Mouse (Mus musculus) adrenal gland (tissue): ENCODE measurements around the gene Qsox1.

Experiments used
- intact Hi-C: fragments of 180-260 bp; cut with DNase I; formaldehyde crosslinking; loops from one replicate; pipeline ENCODE4 v1.15.1; 2025

Gene Qsox1

DNA sequence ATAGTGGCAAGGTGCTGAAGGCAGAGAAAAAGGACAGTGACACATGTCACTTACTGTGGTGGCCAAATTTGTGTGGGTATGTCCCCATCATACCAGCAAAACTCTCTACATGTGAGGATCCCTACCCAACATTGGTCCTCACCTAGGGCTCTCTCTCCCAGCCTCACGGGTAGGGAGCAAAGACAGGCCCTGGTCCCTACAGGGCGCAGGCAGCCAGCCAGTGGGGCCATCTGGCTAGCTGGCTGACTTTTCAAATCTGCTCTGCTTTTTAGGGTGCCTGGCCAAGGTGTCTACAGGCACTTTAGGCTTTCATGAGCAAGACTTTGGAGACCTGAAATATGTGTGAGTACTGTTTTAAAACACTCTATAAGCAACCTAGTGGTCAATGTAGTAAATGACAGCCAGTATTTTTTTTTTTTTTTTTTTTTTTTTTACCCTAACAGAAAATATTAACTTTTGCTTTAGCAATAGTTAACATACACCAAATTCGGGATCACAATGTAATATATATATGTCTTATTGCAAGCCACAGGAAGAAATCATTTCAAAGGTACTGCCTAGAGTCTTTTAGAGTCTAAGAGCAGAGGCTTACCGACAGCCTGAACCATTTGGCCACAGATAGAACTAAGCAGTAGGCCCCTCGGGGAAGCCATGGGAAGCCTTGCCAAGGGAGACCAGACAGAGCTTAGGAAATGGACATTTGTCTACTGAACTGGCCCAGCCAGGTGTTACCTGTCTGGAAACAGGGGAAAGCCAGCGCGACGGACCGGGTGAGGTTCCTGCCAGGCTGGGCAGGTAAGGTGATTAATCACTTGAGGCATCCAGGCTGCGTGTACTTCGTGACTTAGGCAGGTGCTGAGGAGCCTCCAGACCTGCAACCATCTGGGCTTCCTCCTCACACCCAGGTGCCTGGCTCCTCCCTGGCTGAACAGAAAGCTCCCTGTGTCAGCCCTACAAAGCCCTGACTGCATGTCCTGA is 11.4 kb downstream of the Qsox1 start:
- intact Hi-C loops, result no loop called here

DNA sequence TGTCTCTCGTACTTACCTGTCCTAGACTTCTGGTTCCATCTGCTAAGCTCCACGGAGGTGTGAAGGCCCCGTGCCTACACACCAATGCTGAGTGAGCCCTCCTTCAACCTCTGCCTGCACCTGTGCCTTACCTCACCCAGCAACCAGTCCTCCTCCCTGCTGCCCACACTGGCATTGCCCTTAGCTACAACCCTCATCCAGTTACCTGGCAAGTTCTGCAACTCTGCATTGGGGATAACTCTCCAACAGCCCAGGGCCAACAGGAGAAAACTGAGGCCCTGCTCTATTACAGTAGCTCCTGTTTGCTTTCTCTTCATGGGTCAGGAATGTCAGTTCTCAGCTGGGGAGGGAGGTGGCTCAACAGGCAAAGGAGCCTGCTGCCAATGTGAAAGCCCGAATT is 14.7 kb downstream of the Qsox1 start:
- intact Hi-C loops, result no loop called here

- intact Hi-C loops, result no loop called here
Measured at GRCm38 (mm10) chr1:155797425-155797824, 15.3 kb downstream of the Qsox1 start.

DNA sequence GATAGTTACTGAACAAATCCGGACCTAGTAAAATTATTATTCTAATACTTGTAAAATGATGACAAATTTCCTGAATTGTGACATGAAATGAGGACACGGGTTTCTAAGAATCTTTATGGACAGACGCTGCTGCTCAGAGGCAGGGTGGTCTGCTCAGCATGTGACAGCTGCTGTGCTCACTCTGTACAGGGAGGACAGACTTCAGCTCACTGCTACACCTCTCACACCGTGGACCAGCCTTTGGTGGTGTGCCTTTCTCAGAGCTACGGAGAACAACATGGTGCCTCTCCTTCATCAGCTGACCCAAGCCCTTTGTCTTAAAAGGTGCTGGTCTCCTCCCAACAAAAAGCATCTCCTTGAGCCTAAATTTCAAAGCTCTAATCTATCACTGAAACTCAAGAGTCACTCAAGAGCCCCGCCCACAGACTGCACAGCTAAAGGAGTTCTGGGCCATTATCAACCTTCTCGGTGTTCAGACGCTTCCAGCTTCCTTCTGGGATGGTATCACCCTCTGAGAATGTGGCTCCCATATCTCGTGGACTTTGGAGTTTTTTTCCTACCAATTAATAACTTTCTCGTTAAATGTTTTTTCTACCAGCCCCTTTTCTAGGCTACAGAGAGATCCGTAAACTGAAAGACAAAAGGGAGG is 15.8 kb downstream of the Qsox1 start:
- intact Hi-C loops, result no loop called here

GRCm38 (mm10) chr1:155795791-155796233 is 16.9 kb downstream of the Qsox1 start:
- intact Hi-C loops, result no loop called here

DNA sequence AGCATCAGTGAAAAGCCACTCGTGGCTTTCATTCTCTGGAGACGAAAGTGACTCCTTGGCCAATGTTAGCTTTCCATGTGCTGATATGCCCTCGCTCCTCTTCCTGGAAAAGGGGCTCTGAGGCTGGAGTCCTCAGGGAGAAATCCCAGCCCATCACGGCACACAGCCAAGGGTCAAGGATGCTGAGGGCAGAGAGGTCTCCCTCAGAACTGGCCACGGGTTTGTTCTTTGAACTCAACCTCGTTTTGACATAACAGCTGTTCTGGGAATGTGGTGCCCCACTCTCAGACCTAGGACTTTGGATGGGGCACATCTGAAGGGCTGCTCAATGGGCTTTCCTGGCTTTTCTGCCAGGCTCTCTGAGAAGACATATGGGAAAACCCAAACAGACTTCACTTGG is 17.8 kb downstream of the Qsox1 start:
- intact Hi-C loops, result no loop called here

DNA sequence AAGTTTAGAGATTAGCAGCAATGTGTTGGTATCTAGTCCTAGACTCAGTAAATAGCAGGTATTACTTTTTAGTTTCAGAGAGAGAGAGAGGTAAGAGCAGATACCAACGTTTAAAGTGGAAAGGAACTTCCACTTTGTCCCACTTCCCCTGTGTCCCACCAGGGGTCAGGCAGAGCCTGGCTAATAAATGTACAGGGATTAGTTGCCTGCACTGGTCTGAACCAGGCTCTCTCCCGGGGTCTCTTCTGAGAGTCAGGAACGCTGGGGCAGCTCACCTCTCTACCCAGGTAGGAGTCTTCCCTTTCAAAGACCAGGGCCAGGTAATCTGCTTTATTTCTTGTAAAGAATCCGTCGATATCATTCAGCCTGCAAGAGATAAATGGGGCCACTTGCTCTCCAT is 20.8 kb downstream of the Qsox1 start:
- intact Hi-C loops, result no loop called here

DNA sequence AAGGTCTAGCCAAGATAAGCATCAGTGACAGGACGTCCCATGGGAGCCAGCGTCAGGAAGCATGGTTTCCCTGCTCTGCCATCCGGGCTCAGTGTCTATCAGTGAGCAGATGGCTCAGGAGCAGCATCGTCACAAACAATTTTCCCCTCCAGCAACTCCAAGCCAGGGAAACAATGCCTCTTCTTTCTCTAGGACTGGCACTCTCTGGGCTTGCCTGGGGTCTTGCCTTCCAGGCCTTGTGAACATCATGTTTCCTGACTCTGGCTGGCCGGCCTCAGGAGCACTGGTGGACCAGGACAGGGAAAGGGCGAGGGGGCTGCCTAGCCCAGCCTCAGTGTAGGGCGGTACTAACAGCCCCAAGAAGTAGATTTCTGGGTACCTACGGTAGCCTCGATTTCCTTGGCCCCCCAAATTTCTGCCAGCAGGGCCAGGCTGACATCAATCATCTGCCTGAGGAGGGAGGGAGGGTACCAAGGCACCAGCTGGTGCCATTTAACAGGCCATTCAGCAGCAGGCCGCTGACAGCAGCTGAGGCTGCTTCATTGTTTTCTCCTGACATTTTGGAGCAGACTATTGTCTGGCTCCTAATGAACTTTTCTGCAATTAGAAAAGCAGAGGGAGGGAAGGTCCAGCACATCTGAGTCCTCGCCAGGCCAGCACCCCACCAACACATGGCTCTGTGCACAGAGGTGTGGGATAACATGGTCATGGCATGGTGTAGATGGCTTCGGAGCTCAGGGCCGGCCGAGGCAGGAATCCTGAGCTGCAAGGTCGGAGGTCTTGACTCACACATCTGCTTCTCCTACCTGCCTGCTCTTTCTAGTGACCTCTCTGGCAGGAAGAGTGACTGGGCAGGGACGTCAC is 22.3 kb downstream of the Qsox1 start:
- intact Hi-C loops, result no loop called here

- intact Hi-C loops, result loop anchor here (2.0 kb wide), 1 partner anchor 211 kb away; no protein-coding TSS in a partner anchor
Measured at GRCm38 (mm10) chr1:155785886-155786285, 26.8 kb downstream of the Qsox1 start.

DNA sequence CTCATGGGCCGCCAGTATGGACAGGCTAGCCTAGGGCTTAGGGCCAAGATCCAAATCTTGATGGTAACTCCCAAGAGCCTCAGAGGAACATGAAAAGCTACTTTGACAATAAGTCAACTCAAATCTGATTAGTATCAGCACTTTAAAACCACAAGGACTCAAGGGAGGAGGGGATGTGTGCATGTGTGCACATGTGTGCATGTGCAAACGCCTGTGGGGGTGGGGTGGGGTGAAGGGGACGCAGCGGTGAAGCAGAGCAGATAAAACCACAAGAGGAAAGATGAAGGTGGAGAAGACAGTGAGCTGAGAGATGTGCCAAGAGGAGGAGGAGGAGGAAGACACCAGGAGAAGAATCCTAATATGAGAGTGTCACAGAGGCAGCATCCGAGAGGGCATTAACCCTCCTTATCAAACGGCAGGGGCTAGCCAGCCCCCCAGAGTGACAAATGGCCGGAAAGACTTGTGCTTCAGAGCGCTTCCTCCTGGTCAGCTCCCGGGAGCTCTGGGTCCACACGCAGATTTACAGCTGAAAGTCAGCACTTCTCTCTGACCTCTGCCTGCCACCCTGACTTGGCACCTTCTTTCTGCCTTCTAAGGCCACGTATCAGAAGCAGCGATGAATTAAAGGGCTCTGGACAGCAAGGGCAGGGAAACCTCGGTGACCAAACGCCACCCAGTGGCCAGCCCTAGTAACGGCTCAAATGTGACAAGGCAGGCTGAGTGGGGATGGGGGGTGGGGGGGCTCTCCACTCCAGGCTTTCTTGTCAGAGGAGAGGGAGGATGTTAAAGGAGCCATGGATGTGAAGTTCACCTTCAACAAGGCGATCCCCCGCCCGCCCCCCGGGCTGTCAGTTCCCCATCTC is 28.1 kb downstream of the Qsox1 start:
- intact Hi-C loops, result loop anchor here (2.0 kb wide), 1 partner anchor 210 kb away; no protein-coding TSS in a partner anchor

DNA sequence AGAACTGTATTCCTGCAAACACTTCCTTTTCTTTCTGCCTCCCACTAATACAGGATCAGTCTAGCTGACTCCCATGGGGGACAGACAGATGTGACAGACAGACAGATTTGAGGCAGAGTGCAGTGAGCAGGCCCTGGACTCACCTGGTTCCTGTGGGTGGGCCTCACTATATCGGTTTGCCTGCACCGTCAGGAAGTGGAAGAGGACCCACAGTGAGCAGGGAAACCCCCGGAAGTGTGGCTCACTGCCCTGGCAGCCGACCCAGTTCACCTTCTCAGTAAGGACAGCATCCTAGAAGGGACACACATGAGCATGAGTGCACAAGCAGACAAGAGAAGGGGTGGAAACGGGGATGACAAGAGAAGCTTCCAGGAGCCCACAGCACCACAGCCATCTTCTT is 30.3 kb downstream of the Qsox1 start:
- intact Hi-C loops, result no loop called here

DNA sequence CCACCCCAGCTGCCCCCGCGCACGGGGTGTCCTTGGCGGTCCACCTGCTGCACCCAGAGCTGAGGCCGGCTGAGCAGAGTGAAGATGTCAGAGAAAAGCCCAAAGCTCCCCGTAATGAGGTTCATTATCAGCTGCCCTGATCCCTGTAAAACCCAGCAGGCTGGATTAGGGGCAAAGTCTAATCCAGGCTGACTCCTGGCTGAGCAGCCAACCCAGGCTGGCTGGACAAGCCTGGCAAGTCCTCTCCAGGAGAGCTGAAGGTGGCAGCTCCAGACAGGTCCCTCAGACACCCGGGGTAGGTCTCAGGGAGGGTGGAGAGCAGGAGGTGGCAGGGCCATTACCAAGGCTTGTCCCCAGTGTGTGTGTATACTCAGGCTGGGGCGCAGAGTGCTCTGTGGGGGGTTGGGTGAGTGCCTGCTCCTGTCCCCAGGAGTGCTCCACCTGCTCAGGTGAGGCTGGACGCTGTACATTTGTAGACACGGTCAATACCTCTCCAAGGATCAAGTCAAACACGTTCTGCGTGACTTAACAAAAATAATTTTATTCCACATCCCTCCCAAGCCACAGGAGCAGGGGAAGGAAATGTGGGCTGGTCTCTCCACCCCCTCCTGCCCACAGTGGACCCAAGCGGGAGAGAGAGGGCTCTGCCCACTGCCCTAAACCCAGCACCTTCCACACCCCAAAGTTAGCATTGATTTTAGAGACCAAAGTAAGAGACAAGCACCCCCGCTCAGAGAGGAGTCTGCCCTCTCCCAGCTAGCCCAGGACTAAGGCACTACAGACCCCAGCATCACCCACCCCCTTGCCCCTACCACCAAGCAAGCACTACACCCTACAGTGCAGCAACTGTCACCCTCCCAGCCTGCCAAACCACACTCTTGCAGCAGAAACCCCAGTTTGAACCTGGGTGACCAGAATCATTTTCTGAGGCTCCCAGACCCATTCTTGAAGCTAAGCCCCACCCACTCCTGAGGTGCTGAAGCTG is 34.8 kb downstream of the Qsox1 start:
- intact Hi-C loops, result no loop called here

DNA sequence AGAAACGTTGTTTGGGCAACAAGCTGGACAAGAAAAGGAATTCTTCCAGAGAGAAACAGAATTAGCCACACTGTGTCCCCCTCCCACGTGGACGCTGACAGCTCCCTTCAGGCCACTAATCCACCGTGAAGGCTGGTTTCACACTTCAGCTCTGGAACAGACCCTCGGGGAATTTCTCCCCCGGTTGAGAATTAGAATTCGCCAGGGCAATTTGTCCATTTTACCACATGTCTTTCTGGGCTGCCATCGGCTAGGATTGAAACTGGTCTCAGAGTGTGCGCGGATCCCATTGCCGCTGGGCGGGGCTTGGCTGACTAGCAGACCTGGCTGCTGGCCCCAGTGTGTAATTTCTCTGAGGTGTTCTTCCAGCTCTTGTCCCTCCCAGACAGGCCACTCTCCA is 53.5 kb downstream of the Qsox1 start:
- intact Hi-C loops, result no loop called here

DNA sequence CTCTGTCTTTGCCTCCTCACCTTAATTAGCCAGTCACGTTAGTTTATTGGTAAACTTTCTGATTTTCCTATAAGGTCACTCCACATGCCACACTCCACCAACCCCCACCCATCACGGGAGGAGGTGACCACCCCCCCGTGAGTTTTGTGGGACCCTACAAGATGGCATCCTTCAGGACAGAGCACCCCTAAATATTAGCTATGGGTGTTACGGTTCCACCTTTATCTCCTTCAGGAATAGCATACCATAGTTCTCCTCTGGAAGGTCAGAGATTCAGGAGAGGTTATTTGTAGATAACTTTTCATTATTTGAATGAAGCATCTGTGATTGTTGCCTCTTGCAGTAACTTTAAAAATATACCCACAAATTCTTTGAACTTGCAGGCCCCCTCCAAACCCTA is 54.0 kb downstream of the Qsox1 start:
- intact Hi-C loops, result no loop called here

- intact Hi-C loops, result no loop called here
Measured at GRCm38 (mm10) chr1:155757621-155758020, 55.1 kb downstream of the Qsox1 start.

DNA sequence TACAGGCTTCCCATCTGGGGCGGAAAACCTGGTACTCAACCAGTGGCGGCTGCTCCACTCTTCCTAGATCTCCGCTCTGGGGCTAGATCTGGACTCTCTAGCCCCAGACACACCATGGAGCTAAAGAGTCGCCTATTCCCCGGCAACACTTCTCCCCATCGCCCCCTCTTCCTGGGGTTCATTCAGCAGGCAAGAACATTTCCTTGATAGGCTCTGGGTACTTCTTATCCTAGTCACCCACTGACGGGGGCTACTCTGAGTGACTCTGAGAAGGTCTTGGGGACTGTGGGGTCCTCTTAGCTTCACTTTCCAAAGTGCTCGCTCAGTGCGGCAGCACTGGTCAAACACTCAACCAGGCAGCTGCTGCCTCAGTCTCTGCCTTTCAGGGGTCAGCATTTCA is 59.3 kb downstream of the Qsox1 start:
- intact Hi-C loops, result no loop called here

DNA sequence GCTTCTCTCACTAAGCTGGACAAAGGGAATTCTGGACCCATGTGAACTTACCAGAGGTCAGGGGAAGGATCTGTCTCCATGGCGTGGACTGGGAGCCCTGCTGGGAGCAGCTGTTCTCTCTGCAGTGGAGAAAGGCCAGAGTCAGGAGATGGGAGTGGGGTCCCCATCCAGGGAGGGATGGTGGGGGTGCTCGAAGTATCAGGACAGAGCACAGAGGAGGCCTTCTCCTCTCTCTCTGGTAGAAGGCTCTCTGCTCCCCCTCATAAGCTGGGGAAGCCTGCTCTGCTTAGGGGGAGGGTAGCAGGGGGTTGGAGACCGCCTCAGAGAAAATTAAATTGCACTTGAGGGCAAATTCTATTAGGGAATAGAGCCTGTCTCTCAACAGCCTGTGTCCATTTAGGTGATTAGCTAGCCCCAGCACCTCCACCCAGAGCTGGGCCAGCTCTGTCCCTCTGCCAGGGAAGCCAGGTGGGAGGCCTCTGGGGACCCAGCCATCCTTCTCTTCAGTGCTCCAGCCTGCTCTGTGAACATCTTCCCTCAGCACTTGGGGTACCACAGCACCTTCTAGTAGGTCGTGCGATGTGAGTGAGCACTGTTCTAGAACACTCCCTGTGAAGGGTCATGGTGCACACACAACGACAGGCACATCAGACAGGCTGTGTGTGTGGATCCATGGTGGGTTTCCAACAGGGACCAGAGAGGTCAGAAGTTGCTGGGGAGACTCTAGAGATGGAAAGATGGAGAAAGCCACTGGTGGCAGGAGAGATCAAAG is 61.0 kb downstream of the Qsox1 start, which contains the start of gene Lhx4:
Gene Lhx4 (minus strand): TSS at position 201 of the 772 bp plus-strand sequence.
- intact Hi-C loops, result no loop called here

GRCm38 (mm10) chr1:155750517-155751178 is 62.0 kb downstream of the Qsox1 start:
- intact Hi-C loops, result no loop called here
